Mouse (Mus musculus): ENCODE data around the gene Zbtb46. TPM values are rescaled to one million over a fixed set of nuclear protein-coding genes. Genes with fewer than 3 reads are reported as not detected.

Zbtb46 gene
- total RNA-seq, 2 experiments from 2014 or later, result 1.4 to 3.9 TPM

DNA sequence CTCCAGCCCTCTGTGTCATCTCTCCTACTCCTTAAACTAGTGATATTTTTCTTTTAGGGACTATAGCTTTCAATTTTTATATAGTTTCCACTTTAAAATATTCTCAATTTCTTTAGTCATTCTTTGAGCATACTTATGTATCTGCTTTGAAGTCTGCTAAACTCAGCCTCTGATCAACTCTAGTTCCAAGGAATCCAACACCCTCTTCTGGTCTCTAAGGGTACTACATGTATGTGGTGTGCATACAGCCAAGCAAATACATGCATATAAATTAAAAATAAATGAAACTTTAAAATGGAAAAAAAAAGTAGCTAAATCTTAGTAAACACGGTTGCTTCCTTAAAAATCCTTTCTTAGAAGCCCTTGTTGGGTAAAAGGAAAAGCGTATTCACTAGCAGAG, 83.4 kb downstream of the Zbtb46 start:
- peak; percentile 50; the same call in 1 of the 2 replicates for ATAC-seq (ENCODE audit: poor library complexity, severe bottlenecking)

DNA sequence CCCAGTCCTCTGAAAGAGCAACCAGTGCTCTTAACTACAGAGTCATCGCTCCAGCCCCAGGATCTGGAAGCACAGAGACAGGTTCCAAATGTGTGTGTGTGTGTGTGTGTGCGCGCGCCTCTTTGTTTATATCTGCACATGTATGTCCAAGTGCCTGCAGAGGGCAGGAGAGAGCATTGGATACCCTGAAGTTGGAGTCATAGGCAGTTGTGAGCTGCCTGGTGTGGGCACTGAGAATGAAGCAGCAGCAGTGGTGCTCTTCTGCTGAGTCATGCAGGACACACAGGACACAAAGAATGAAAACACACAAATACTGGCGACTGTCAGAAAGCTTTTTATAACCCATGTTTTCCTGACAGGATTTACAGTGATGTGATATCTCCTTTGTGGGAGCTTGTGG, 89.2 kb downstream of the Zbtb46 start:
- ATAC-seq (ENCODE audit: poor library complexity, severe bottlenecking), result no peak

DNA sequence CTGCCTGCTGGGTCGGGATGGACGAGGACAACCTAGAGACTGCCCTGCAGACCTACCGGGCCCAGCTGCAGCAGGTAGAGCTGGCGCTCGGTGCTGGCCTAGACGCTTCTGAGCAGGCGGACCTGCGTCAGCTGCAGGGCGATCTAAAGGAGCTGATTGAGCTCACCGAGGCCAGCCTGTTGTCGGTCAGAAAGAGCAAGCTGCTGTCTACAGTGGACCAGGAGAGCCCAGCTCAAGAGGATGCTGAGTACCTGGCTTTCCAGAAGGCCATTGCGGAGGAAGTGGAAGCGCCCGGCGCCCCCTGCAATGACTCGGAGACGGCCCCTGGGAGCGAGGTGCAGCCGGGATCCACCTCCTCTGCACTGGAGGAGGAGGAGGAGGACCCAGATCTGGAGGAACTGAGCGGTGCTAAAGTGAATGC, 93.6 kb downstream of the Zbtb46 start:
- peak; percentile 44 for ATAC-seq (ENCODE audit: poor library complexity, severe bottlenecking)

DNA sequence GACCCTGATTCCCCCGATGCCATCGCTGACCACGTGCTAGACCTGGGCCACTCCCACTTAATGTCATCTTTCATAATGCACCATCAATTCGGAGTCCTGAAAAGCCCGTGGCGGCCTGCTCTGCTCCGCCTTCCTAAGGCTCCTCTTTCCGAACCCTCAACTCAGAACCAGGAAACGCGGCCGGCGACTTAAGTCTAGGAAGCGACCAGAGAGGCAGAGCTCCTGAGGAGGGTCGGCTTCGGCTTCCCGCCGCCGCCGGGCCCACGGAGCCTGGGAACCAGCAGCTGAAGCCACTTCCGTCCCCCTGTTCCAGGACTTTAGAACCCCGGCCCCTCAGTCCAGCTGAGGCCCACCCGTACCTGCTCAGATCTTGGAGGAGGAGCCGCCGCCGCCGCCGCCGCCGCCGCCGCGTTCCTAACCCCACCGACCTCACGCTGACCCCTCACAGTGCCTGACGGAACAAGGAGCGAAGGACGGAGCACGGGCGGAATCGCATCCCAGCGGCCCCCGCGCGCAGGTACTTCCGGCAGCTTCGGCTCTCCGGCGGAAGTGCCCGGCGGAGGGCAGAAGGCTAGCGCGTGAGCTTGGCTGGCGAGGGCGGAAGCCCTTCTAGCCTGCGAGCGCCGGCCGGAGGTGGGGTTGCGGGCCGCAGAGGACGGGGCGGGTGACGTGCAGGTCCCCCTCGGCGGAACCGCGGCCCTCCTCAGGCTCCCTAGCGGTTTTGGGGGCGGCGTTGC, 94.2 kb downstream of the Zbtb46 start, which contains the start of the genes Zgpat and Arfrp1:
Zgpat (plus strand) TSS at position 69 of the 737 bp plus-strand sequence.
Arfrp1 (minus strand) TSS at position 545 of the 737 bp plus-strand sequence.
- peak; percentile 93 for ATAC-seq (ENCODE audit: poor library complexity, severe bottlenecking)

DNA sequence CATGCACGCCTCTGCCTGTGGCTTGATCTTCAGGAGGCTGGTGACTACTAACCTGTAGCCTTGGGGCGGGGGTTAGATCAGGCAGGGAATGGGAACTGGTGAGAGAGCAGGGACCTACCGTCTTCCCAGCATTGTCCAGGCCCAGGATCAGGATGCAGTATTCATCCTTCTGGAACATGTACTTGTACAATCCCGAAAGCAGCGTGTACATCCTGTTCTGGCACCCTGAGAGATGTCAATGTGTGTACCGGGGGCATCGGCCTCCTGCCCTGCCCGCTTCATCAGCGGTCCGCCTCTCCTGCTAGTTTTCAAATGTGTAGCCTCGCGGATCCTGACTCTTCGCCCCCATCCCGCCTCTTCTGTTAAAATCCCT, 94.8 kb downstream of the Zbtb46 start:
- no peak for ATAC-seq (ENCODE audit: poor library complexity, severe bottlenecking)

DNA sequence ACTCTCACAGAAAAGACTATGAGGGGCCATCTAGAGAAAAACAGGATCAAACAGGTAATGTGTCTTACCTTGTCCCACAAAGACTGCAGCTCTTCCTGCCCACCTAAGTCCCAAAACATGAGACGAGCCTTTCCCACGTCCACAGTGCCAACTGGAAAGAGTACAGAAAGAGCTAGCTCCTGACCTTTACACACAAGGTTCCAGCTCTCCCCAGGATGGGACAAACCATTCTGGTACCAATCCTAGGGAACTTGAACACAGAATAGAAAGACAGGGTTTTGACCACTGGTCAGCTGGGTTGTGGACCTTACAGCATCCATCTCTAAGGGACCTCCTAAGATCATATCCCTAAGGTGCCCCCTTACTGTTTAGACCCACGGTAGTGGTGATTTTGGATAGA, 95.3 kb downstream of the Zbtb46 start:
- no peak for ATAC-seq (ENCODE audit: poor library complexity, severe bottlenecking)

DNA sequence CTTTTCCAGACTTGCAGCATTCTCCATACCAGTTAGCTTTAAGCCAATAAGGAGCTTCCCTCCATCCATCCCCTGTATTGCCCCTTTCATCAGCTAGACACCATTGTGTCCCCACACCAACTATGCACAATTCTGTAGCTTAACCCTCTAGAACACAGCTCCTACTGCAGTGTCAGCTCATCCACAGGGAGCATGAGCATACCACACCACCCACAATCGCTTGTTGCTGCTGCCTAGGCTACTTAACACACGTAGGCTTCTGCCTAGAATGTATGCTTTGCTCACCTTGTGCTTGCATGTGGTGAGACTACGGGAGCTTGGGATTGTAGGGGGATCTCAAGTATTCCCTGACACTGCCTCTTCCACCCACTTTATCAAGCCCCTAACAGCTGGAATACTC, 102.4 kb downstream of the Zbtb46 start:
- no peak for ATAC-seq (ENCODE audit: poor library complexity, severe bottlenecking)

GRCm38 (mm10) chr2:181342766-181343165, 116.5 kb downstream of the Zbtb46 start:
- ATAC-seq (ENCODE audit: poor library complexity, severe bottlenecking), result no peak

DNA sequence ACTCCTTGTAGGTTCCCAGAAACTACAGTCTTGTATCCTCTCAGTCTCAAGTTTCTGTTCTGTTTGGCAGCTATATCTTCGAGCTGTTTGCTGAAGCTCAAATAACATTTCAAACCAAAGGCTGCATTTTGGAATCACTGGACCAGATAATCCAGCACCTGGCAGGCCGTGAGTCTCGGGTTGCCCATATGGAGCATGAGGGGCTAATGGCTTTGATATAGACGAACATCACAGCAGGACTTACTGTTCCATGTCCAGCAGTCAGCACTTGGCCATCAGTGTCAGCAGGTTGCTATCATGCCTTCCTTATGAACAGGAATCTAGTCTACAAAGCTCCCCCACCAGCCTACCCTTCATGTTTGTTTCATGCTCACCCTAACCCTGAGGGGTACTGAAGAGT, 118.8 kb downstream of the Zbtb46 start:
- no peak for ATAC-seq (ENCODE audit: poor library complexity, severe bottlenecking)

Other genes with a start within 250 kb of the Zbtb46 start
- not detected in 2 replicates for gene Srms, start 246.2 kb downstream of the Zbtb46 start, total RNA-seq (2015)
- not detected in 2 replicates for gene Srms, start 246.2 kb downstream of the Zbtb46 start, total RNA-seq (2017)
- not detected in 2 replicates for gene Fndc11, start 239.4 kb downstream of the Zbtb46 start, total RNA-seq (2015)
- gene Fndc11, start 239.4 kb downstream of the Zbtb46 start, total RNA-seq (2017), result not detected in 2 replicates
- 13.5 and 14.2 TPM in 2 replicates for gene Helz2, start 217.4 kb downstream of the Zbtb46 start, total RNA-seq (2015)
- 11.0 and 14.6 TPM in 2 replicates for gene Helz2, start 217.4 kb downstream of the Zbtb46 start, total RNA-seq (2017)
- gene Gmeb2, start 171.4 kb downstream of the Zbtb46 start, total RNA-seq (2015), result 12.5 and 16.6 TPM in 2 replicates
- 13.4 and 23.9 TPM in 2 replicates for gene Gmeb2, start 171.4 kb downstream of the Zbtb46 start, total RNA-seq (2017)
- not detected in 2 replicates for gene Stmn3, start 144.9 kb downstream of the Zbtb46 start, total RNA-seq (2015)
- gene Stmn3, start 144.9 kb downstream of the Zbtb46 start, total RNA-seq (2017), result not detected in 2 replicates
- gene Rtel1, start 139.7 kb downstream of the Zbtb46 start, total RNA-seq (2015), result 26.8 and 34.1 TPM in 2 replicates
- 21.6 and 25.8 TPM in 2 replicates for gene Rtel1, start 139.7 kb downstream of the Zbtb46 start, total RNA-seq (2017)
- gene Zgpat, start 94.5 kb downstream of the Zbtb46 start, total RNA-seq (2015), result 4.9 and 7.9 TPM in 2 replicates
- 28.0 and 29.5 TPM in 2 replicates for gene Zgpat, start 94.5 kb downstream of the Zbtb46 start, total RNA-seq (2017)
- gene Arfrp1, start 94.0 kb downstream of the Zbtb46 start, total RNA-seq (2015), result 22.8 and 29.9 TPM in 2 replicates
- gene Arfrp1, start 94.0 kb downstream of the Zbtb46 start, total RNA-seq (2017), result 37.2 and 43.3 TPM in 2 replicates
- 21.5 and 25.4 TPM in 2 replicates for gene Lime1, start 79.3 kb downstream of the Zbtb46 start, total RNA-seq (2015)
- gene Lime1, start 79.3 kb downstream of the Zbtb46 start, total RNA-seq (2017), result 20.4 and 28.9 TPM in 2 replicates
- not detected in 2 replicates for gene Abhd16b, start 33.8 kb upstream of the Zbtb46 start, total RNA-seq (2015)
- gene Abhd16b, start 33.8 kb upstream of the Zbtb46 start, total RNA-seq (2017), result not detected in 2 replicates
- 37.8 and 55.2 TPM in 2 replicates for gene Tpd52l2, start 37.7 kb upstream of the Zbtb46 start, total RNA-seq (2015)
- gene Tpd52l2, start 37.7 kb upstream of the Zbtb46 start, total RNA-seq (2017), result 61.6 and 102 TPM in 2 replicates
- 32.2 and 35.1 TPM in 2 replicates for gene Dnajc5, start 61.1 kb upstream of the Zbtb46 start, total RNA-seq (2015)
- 39.7 and 44.9 TPM in 2 replicates for gene Dnajc5, start 61.1 kb upstream of the Zbtb46 start, total RNA-seq (2017)
- gene Uckl1, start 125.5 kb upstream of the Zbtb46 start, total RNA-seq (2015), result 86.0 and 103 TPM in 2 replicates
- gene Uckl1, start 125.5 kb upstream of the Zbtb46 start, total RNA-seq (2017), result 65.2 and 79.3 TPM in 2 replicates
- gene Prpf6, start 132.4 kb upstream of the Zbtb46 start, total RNA-seq (2015), result 13.3 and 15.1 TPM in 2 replicates
- gene Prpf6, start 132.4 kb upstream of the Zbtb46 start, total RNA-seq (2017), result 68.0 and 68.1 TPM in 2 replicates
- gene Zfp512b, start 133.4 kb upstream of the Zbtb46 start, total RNA-seq (2015), result 3.6 and 4.7 TPM in 2 replicates
- gene Zfp512b, start 133.4 kb upstream of the Zbtb46 start, total RNA-seq (2017), result 8.1 and 9.9 TPM in 2 replicates
- 7.4 and 9.7 TPM in 2 replicates for gene Samd10, start 139.8 kb upstream of the Zbtb46 start, total RNA-seq (2015)
- 2.3 and 2.8 TPM in 2 replicates for gene Samd10, start 139.8 kb upstream of the Zbtb46 start, total RNA-seq (2017)
- not detected in 2 replicates for gene Gm29797, start 197.6 kb upstream of the Zbtb46 start, total RNA-seq (2015)
- not detected in 2 replicates for gene Gm29797, start 197.6 kb upstream of the Zbtb46 start, total RNA-seq (2017)
- 0.14 and 0.20 TPM in 2 replicates for gene Sox18, start 212.2 kb upstream of the Zbtb46 start, total RNA-seq (2015)
- gene Sox18, start 212.2 kb upstream of the Zbtb46 start, total RNA-seq (2017), result not detected in 2 replicates
- 9.4 and 9.6 TPM in 2 replicates for gene Tcea2, start 220.9 kb upstream of the Zbtb46 start, total RNA-seq (2015)
- 6.3 and 8.2 TPM in 2 replicates for gene Tcea2, start 220.9 kb upstream of the Zbtb46 start, total RNA-seq (2017)
- gene Rgs19, start 234.6 kb upstream of the Zbtb46 start, total RNA-seq (2015), result 502 and 576 TPM in 2 replicates
- 162 and 178 TPM in 2 replicates for gene Rgs19, start 234.6 kb upstream of the Zbtb46 start, total RNA-seq (2017)
- not detected in 2 replicates for gene Lkaaear1, start 239.0 kb upstream of the Zbtb46 start, total RNA-seq (2015)
- not detected in 2 replicates for gene Lkaaear1, start 239.0 kb upstream of the Zbtb46 start, total RNA-seq (2017)

Data from megakaryocyte, adult 5-6 weeks (primary cell).